Mouse (Mus musculus) forebrain, embryonic 10.5 days (tissue): ENCODE data around the gene Rnaset2a. TPM values are rescaled to one million over a fixed set of nuclear protein-coding genes. Genes with fewer than 3 reads are reported as not detected.

ENCODE experiments used
- polyA plus RNA-seq: library from polyadenylated mRNA; unstranded; fragments of >200 nt; fragmentation: Nextera tagmentation; extraction: Ambion mirVana; gene quantifications from 2 replicates; pipeline ENCODE4 v1.2.1, GENCODE M21; 2016

The Rnaset2a gene
- polyA plus RNA-seq, 1 experiment from 2014 or later = 14.6 TPM

Other genes with a start within 250 kb of the Rnaset2a start
- gene Tagap, start 222.1 kb downstream of the Rnaset2a start, polyA plus RNA-seq = 0.29 and 0.37 TPM in 2 replicates
- gene Rsph3a, start 202.5 kb downstream of the Rnaset2a start, polyA plus RNA-seq = 59.7 and 61.0 TPM in 2 replicates
- gene Gm49673, start 309 bp downstream of the Rnaset2a start, polyA plus RNA-seq = 0.22 and 0.31 TPM in 2 replicates
- gene Fgfr1op, start 17.4 kb upstream of the Rnaset2a start, polyA plus RNA-seq = 57.7 and 60.9 TPM in 2 replicates
- gene Ccr6, start 87.9 kb upstream of the Rnaset2a start, polyA plus RNA-seq = not detected in 2 replicates
- gene Mpc1, start 134.8 kb upstream of the Rnaset2a start, polyA plus RNA-seq = 61.7 and 71.1 TPM in 2 replicates
- gene Sft2d1, start 163.0 kb upstream of the Rnaset2a start, polyA plus RNA-seq = 58.6 and 62.9 TPM in 2 replicates
- gene Prr18, start 189.4 kb upstream of the Rnaset2a start, polyA plus RNA-seq = 0.19 and 0.30 TPM in 2 replicates
- 0.35 and 0.66 TPM in 2 replicates for gene T2, start 207.9 kb upstream of the Rnaset2a start, polyA plus RNA-seq